Mouse (Mus musculus) monocyte, adult 5-6 weeks (primary cell): Measurements from ENCODE around the gene Lipt2. TPM values are rescaled to one million over a fixed set of nuclear protein-coding genes. Genes with fewer than 3 reads are reported as not detected.

Source experiments
- total RNA-seq: library from RNA; stranded (forward); fragments of 200-1000, 200-491, 200-594 nt; gene quantifications from 3 replicates; pipeline ENCODE4 v1.2.3, GENCODE M21; 2017

The Lipt2 gene
- total RNA-seq, 1 experiment from 2014 or later, result not detected

Other genes starting within 250 kb of the Lipt2 start
- gene Rnf169, start 178.8 kb upstream of the Lipt2 start, total RNA-seq, result 19.5 to 62.6 TPM (median 41.4 TPM) in 3 replicates
- not detected in 3 replicates for gene Chrdl2, start 153.1 kb upstream of the Lipt2 start, total RNA-seq
- gene Pold3, start 37.7 kb upstream of the Lipt2 start, total RNA-seq, result 56.5 to 79.7 TPM (median 70.0 TPM) in 3 replicates
- gene Kcne3, start 17.2 kb downstream of the Lipt2 start, total RNA-seq, result 0.43 to 1.1 TPM (median 0.87 TPM) in 3 replicates
- 6.1 to 23.8 TPM (median 10.6 TPM) in 3 replicates for gene Pgm2l1, start 68.1 kb downstream of the Lipt2 start, total RNA-seq
- gene P4ha3, start 126.2 kb downstream of the Lipt2 start, total RNA-seq, result not detected in 3 replicates
- 14.5 to 39.8 TPM (median 23.7 TPM) in 3 replicates for gene C2cd3, start 213.0 kb downstream of the Lipt2 start, total RNA-seq
- gene Ppme1, start 213.0 kb downstream of the Lipt2 start, total RNA-seq, result 44.9 to 68.1 TPM (median 64.4 TPM) in 3 replicates